Mouse (Mus musculus) megakaryocyte progenitor cell, adult 5-6 weeks (primary cell): ENCODE measurements around the gene Manba. TPM values are rescaled to one million over a fixed set of nuclear protein-coding genes. Genes with fewer than 3 reads are reported as not detected.
A peak's percentile ranks its signal among the peaks of the same experiment; 100 is the strongest.

Source experiments
- ATAC-seq: replicated peaks from 2 replicates; pipeline ENCODE4 v1.8.0; 2016; ENCODE audit warnings: mild to moderate bottlenecking, moderate TSS enrichment, inconsistent platforms; ENCODE audit not compliant: poor library complexity
- total RNA-seq, 2 experiments: library from RNA; stranded (forward) in 1 of 2; stranded (reverse) in 1 of 2; fragments of 157-497, 149-512 nt in 1 of 2; fragments of 200-1000 nt in 1 of 2; gene quantifications; 2 replicates each; pipeline versions ENCODE4 v1.2.3 to v1.2.4; 2015 to 2017

The Manba gene
- total RNA-seq, 2 experiments from 2014 or later, result 30.4 to 33.8 TPM

DNA sequence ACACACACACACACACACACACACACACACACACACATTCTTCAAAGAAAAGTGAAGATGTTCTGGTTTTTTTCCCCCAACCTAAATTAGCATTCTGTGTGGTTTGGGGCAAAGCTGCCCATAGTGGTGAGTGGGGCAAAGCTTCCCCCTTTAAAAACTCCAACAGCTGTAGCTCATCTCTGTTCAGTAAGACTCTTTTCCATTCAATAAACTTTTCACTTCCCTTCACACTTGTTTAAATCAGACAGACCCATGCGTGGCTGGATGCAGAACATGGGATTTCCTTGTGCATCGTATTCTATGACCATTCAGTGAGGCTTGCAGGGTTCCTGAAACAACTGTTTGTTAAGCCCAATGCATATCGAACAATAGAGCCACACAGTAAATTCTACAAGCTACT lies 129.0 kb downstream of the Manba start:
- ATAC-seq, result no peak

DNA sequence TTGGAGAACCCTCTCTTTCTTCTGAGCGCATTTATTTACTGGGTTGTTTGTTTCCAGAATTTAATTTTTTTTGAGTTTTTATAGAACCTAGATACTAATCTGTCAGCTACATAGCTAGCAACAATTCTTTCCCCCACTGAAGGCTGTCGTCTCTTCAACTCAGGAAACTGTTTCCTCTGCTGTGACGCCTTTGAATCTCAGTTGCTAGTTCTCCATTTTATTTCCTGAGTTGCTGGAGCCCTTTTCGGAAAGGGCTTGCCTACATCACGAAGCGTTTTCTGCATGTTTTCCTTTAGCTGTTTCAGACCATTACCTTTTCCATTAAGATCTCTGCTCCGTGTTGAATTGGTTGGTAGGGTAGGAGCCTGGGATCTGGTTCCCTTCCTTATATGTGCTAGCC lies 131.3 kb downstream of the Manba start:
- peak; percentile 63 for ATAC-seq

Other genes starting within 250 kb of the Manba start
- 0.32 and 0.52 TPM in 2 replicates for gene Bdh2, start 204.4 kb upstream of the Manba start, total RNA-seq (2015)
- gene Bdh2, start 204.4 kb upstream of the Manba start, total RNA-seq (2017), result 0.07 TPM in 1 of 2 replicates, not detected in the other
- 0.17 TPM in 1 of 2 replicates, not detected in the other for gene Slc9b2, start 177.9 kb upstream of the Manba start, total RNA-seq (2015)
- 0.12 TPM in 1 of 2 replicates, not detected in the other for gene Slc9b2, start 177.9 kb upstream of the Manba start, total RNA-seq (2017)
- gene Slc9b1, start 137.6 kb upstream of the Manba start, total RNA-seq (2015), result not detected in 2 replicates
- gene Slc9b1, start 137.6 kb upstream of the Manba start, total RNA-seq (2017), result not detected in 2 replicates
- 51.1 and 55.0 TPM in 2 replicates for gene Cisd2, start 61.7 kb upstream of the Manba start, total RNA-seq (2015)
- gene Cisd2, start 61.7 kb upstream of the Manba start, total RNA-seq (2017), result 34.8 and 39.4 TPM in 2 replicates
- 570 and 584 TPM in 2 replicates for gene Ube2d3, start 47.5 kb upstream of the Manba start, total RNA-seq (2015)
- gene Ube2d3, start 47.5 kb upstream of the Manba start, total RNA-seq (2017), result 744 and 755 TPM in 2 replicates
- gene Nfkb1, start 205.9 kb downstream of the Manba start, total RNA-seq (2015), result 58.7 and 65.3 TPM in 2 replicates
- 109 and 110 TPM in 2 replicates for gene Nfkb1, start 205.9 kb downstream of the Manba start, total RNA-seq (2017)